Mouse (Mus musculus) kidney, embryonic 16.5 days (tissue): ENCODE data around the gene Vmn2r110. TPM values are rescaled to one million over a fixed set of nuclear protein-coding genes. Genes with fewer than 3 reads are reported as not detected.

Experiments
- ATAC-seq: fragments of 200-750 bp; cut with Nextera tagmentation; 2 replicates; pipeline ENCODE4 v1.8.0; 2017; ENCODE audit warnings: moderate TSS enrichment; ENCODE audit not compliant: low FRiP score, low TSS enrichment
- H3K27ac ChIP-seq: fragments of 300-500 bp; sonication (generic); 2 replicates; pipeline ENCODE4 v1.5.1; 2014; ENCODE audit warnings: low read length
- H3K27me3 ChIP-seq: fragments of 300-500 bp; sonication (generic); 2 replicates; pipeline ENCODE4 v1.6.1; 2014; ENCODE audit warnings: low read length, control low read depth, mixed read lengths; ENCODE audit not compliant: insufficient read depth
- H3K36me3 ChIP-seq: fragments of 300-500 bp; sonication (generic); 2 replicates; pipeline ENCODE4 v1.6.1; 2014; ENCODE audit warnings: low read length, control low read depth, mixed read lengths; ENCODE audit not compliant: insufficient read depth
- H3K4me1 ChIP-seq: fragments of 300-500 bp; sonication (generic); 2 replicates; pipeline ENCODE4 v1.6.1; 2014; ENCODE audit warnings: low read length, control low read depth, mixed read lengths; ENCODE audit not compliant: insufficient read depth
- H3K4me2 ChIP-seq: fragments of 300-500 bp; sonication (generic); replicated peaks from 2 replicates; pipeline ENCODE4 v1.6.1; 2014; ENCODE audit warnings: low read depth, low read length
- H3K4me3 ChIP-seq: fragments of 300-500 bp; sonication (generic); 2 replicates; pipeline ENCODE4 v1.5.1; 2014; ENCODE audit warnings: mild to moderate bottlenecking, low read length
- H3K9ac ChIP-seq: fragments of 300-500 bp; sonication (generic); replicated peaks from 2 replicates; pipeline ENCODE4 v1.6.1; 2014; ENCODE audit warnings: low read length
- H3K9me3 ChIP-seq: fragments of 300-500 bp; sonication (generic); 2 replicates; pipeline ENCODE4 v1.6.1; 2016; ENCODE audit warnings: low read length, control low read depth
- WGBS: fragments of 180-500 bp; shearing (Covaris S2); extraction: QIAGEN DNeasy Blood & Tissue Kit; methylation state at CpG from one replicate; pipeline ENCODE4 v1.1.7; 2014; 5-methylcytosine and 5-hydroxymethylcytosine counted together
- polyA plus RNA-seq: library from polyadenylated mRNA; unstranded; fragments of >200 nt; fragmentation: Nextera tagmentation; extraction: Ambion mirVana; gene quantifications from 2 replicates; pipeline ENCODE4 v1.2.1, GENCODE M21; 2015

Gene Vmn2r110
- polyA plus RNA-seq = 0.03 TPM in 1 of 2 replicates, not detected in the other

DNA sequence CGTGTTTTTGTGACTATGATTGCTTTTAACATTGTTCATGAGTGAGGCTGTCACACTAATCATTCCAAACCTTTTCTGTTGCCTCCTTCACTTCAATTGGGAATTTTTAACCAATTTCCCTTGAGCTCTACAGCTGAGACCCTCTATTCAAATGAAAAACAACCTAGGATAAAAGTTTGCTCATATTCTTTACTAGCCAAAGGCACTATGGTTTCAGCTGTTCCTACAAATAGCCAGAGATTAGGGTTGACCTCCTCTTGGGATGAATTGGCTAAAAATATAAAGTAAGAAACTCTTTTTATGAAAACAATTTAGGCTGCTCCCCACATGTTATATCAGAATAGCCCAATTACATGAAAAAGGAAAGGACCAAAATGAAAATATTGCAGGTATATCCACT is at the start of gene Vmn2r110:
TSS of gene Vmn2r110 (minus strand) at position 101 of the 400 bp plus-strand sequence.
- 25% methylated on average over 1 of the region's 1 CpGs for WGBS
- Histone ChIP-seq H3K27me3 (no peaks in the 10 kb centered on the region), H3K4me1 (no peaks in the 10 kb centered on the region), H3K9me3 (0 out of 2 replicates have a peak, but pooled peaks cover 3% of the 10 kb centered on the region), H3K36me3 (no peaks in the 10 kb centered on the region), H3K27ac (no peak within 1 kb of the TSS), H3K4me2 (no peak within 1 kb of the TSS), H3K9ac (no peak within 1 kb of the TSS), H3K4me3 (no peak within 1 kb of the TSS)
- no peak for ATAC-seq

DNA sequence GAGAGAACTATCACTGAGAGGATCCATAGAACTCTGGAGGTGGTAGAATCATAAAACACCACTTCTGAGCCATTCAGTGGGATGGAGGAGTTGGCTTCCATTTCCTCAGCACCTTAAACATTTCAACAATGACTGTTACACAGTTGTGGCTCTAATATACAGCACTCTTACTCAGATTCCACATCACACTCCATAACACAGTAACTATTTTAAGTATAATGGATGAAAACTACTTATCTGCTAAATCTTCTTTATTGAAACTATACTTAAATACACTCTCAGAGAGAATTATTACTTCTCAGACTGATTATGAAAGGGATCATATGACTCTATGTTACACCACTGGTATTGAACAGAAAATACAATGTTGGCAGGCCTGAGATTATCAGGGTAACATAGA is 28.6 kb upstream of the Vmn2r110 start, which contains the start of gene Fpr-rs3:
TSS of gene Fpr-rs3 (minus strand) at position 101 of the 400 bp plus-strand sequence.
- H3K4me1 ChIP-seq = no peaks in the 10 kb centered on the region
- peaks cover 3% of the 10 kb centered on the region; the same call in 1 of the 2 replicates for H3K9me3 ChIP-seq
- H3K9ac ChIP-seq = no peak within 1 kb of the TSS
- H3K27me3 ChIP-seq = no peaks in the 10 kb centered on the region
- no peak for ATAC-seq
- H3K4me2 ChIP-seq = no peak within 1 kb of the TSS
- H3K36me3 ChIP-seq = no peaks in the 10 kb centered on the region
- no peak within 1 kb of the TSS for H3K4me3 ChIP-seq
- no peak within 1 kb of the TSS for H3K27ac ChIP-seq

DNA sequence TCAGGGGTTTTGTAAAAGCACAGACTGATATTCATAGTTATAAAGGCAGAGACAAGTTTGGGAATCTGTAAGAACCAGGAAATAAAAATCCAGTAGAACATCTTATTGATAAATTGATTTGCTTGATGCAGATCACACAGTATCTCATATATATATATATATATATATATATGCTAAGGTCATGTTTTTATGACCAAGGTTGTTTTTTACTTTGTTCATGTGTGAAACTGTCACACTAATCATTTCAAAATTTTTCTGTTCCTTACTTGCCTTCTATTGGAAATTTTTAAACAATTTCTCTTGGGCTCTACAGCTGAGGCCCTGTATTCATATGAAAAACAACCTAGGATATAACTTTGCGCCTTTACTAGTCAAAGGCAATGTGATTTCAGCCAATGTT is 31.6 kb downstream of the Vmn2r110 start, which contains the start of gene Vmn2r109:
TSS of gene Vmn2r109 (minus strand) at position 101 of the 400 bp plus-strand sequence.
- no peak within 1 kb of the TSS for H3K4me3 ChIP-seq
- no peaks in the 10 kb centered on the region for H3K4me1 ChIP-seq
- no peaks in the 10 kb centered on the region for H3K36me3 ChIP-seq
- H3K4me2 ChIP-seq = no peak within 1 kb of the TSS
- no peak within 1 kb of the TSS for H3K9ac ChIP-seq
- ATAC-seq = no peak
- H3K27me3 ChIP-seq = no peaks in the 10 kb centered on the region
- 88% methylated on average over 1 of the region's 1 CpGs for WGBS
- no peaks in the 10 kb centered on the region for H3K9me3 ChIP-seq
- no peak within 1 kb of the TSS for H3K27ac ChIP-seq

Other genes starting within 250 kb of the Vmn2r110 start
- not detected in 2 replicates for gene Vmn1r224, start 182.3 kb downstream of the Vmn2r110 start, polyA plus RNA-seq
- gene Vmn2r108, start 115.1 kb downstream of the Vmn2r110 start, polyA plus RNA-seq = not detected in 2 replicates
- not detected in 2 replicates for gene Vmn1r225, start 98.3 kb downstream of the Vmn2r110 start, polyA plus RNA-seq
- gene Vmn2r109, start 31.7 kb downstream of the Vmn2r110 start, polyA plus RNA-seq = not detected in 2 replicates
- not detected in 2 replicates for gene Fpr-rs3, start 28.5 kb upstream of the Vmn2r110 start, polyA plus RNA-seq
- gene Vmn1r226, start 86.4 kb upstream of the Vmn2r110 start, polyA plus RNA-seq = not detected in 2 replicates
- gene Vmn1r227, start 133.4 kb upstream of the Vmn2r110 start, polyA plus RNA-seq = not detected in 2 replicates
- not detected in 2 replicates for gene Vmn1r228, start 189.7 kb upstream of the Vmn2r110 start, polyA plus RNA-seq
- gene Vmn1r229, start 215.1 kb upstream of the Vmn2r110 start, polyA plus RNA-seq = 0.01 TPM in 1 of 2 replicates, not detected in the other
- not detected in 2 replicates for gene Vmn1r230, start 244.0 kb upstream of the Vmn2r110 start, polyA plus RNA-seq